Mouse (Mus musculus) myocyte (in vitro differentiated cells): Measurements from ENCODE around the gene Cadm4.

Source experiments
- CEBPB ChIP-seq: IDR thresholded peaks from 2 replicates; pipeline ENCODE4 v1.6.1; 2011; ENCODE audit warnings: mild to moderate bottlenecking, moderate library complexity; ENCODE audit not compliant: poor library complexity, insufficient read depth, severe bottlenecking
- E2F4 ChIP-seq: IDR thresholded peaks from one replicate; pipeline ENCODE4 v1.6.1; 2011; ENCODE audit warnings: mild to moderate bottlenecking, control low read depth, moderate library complexity; ENCODE audit not compliant: insufficient read depth
- MAX ChIP-seq: IDR thresholded peaks from one replicate; pipeline ENCODE4 v1.6.1; 2011; ENCODE audit warnings: low read depth, mild to moderate bottlenecking, control low read depth
- MYOD1 ChIP-seq, 3 experiments: IDR thresholded peaks; one replicate each; pipeline ENCODE4 v1.6.1; 2011; ENCODE audit warnings: control low read depth in 2 of 3, low read depth in 2 of 3, mild to moderate bottlenecking in 2 of 3, moderate library complexity in 1 of 3; ENCODE audit not compliant: insufficient read length in 2 of 3, control insufficient read depth in 1 of 3
- MYOG ChIP-seq, 3 experiments: IDR thresholded peaks; one replicate each; pipeline ENCODE4 v1.6.1; 2011; ENCODE audit warnings: control low read depth in 2 of 3, low read depth in 2 of 3, mild to moderate bottlenecking in 2 of 3; ENCODE audit not compliant: insufficient read length in 2 of 3, control insufficient read depth in 1 of 3, insufficient read depth in 1 of 3
- POLR2A ChIP-seq: IDR thresholded peaks from one replicate; pipeline ENCODE4 v1.6.1; 2011; ENCODE audit warnings: low read depth, mild to moderate bottlenecking, control low read depth, moderate library complexity; ENCODE audit not compliant: insufficient read length
- POLR2AphosphoS2 ChIP-seq: IDR thresholded peaks from one replicate; pipeline ENCODE4 v1.6.1; 2011; ENCODE audit warnings: low read depth, control low read depth; ENCODE audit not compliant: insufficient read length
- REST ChIP-seq: IDR thresholded peaks from one replicate; pipeline ENCODE4 v1.6.1; 2011; ENCODE audit warnings: mild to moderate bottlenecking, control low read depth, moderate library complexity; ENCODE audit not compliant: insufficient read depth, insufficient read length
- USF1 ChIP-seq: IDR thresholded peaks from one replicate; pipeline ENCODE4 v1.6.1; 2011; ENCODE audit warnings: low read depth, mild to moderate bottlenecking, control low read depth, moderate library complexity

GRCm38 (mm10) chr7:24530062-24530931 is 48.5 kb downstream of the Cadm4 start, which contains the start of gene Irgq:
- TF ChIP-seq POLR2AphosphoS2 (no peak), POLR2A (peak; percentile 30), CEBPB (no peak), USF1 (no peak), MYOD1 (IDR thresholded peaks at IDR 0.05; ENCODE audit: control insufficient read depth in 1 of 3, insufficient read length in 2 of 3, low read depth in 2 of 3) (no peak), MAX (peak; percentile 98), E2F4 (no peak), MYOG (IDR thresholded peaks at IDR 0.05; ENCODE audit: control insufficient read depth in 1 of 3, insufficient read depth in 1 of 3, insufficient read length in 2 of 3, low read depth in 2 of 3) (no peak), REST (no peak)
